Mouse (Mus musculus) ZHBTc4 (cell line): Measurements from ENCODE around the gene Tnc.
A peak's percentile ranks its signal among the peaks of the same experiment; 100 is the strongest.

Source experiments
- DNase-seq: peaks from one replicate; pipeline ENCODE4 v3.0.0-alpha.2; 2011; ENCODE audit warnings: low read depth, low spot score

The Tnc gene

GRCm38 (mm10) chr4:64046831-64047493 lies at the start of gene Tnc:
TSS of gene Tnc (minus strand) at chr4:64047015.
- DNase-seq: peak; percentile 56

DNA sequence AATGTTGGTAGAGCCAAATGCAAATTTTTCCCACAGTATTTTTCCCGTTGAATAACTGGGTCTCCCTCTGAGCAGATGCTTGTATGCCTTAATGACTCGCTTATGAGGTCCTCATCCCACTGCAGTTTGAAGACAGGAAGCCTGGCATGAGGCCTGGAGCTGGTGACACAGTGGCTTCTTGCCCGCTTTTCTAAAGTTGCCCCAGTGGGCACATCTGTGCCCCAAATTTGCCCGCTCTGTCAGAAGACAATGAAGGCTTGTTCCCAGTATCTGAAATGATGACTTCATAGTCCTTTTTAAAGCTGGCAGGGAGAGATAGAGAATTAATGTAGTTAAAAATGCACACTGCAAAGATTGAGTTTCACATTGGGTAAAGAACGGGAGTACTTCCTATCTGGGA lies 47.4 kb upstream of the Tnc start:
- no peak for DNase-seq

- DNase-seq: no peak
These were observed 46.0 kb upstream of the Tnc start for GRCm38 (mm10) chr4:64092857-64093256.

GRCm38 (mm10) chr4:64089378-64089777 lies 42.6 kb upstream of the Tnc start:
- no peak for DNase-seq

GRCm38 (mm10) chr4:64087675-64088074 lies 40.9 kb upstream of the Tnc start:
- DNase-seq: no peak

- DNase-seq: no peak
These were observed 39.3 kb upstream of the Tnc start for GRCm38 (mm10) chr4:64085993-64086567.

DNA sequence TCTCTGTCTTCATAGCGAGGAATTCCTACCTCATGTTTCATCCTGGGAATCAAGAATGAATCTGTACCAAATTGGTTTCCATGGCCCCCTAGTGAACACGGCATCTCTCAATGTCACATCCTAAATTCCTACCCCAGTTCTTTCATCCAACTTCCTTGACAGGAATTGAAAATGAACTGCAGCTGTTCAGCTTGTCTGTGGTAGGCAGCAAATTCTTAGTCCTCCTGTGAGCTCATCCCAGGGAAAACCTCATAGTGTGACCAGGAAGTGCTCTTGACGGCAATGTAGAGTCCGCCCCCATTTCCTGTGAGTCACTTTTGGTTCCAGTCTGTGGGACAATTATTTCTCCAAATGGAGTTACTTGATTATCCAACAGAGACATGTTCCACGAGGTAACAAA lies 37.0 kb upstream of the Tnc start:
- DNase-seq: no peak

DNA sequence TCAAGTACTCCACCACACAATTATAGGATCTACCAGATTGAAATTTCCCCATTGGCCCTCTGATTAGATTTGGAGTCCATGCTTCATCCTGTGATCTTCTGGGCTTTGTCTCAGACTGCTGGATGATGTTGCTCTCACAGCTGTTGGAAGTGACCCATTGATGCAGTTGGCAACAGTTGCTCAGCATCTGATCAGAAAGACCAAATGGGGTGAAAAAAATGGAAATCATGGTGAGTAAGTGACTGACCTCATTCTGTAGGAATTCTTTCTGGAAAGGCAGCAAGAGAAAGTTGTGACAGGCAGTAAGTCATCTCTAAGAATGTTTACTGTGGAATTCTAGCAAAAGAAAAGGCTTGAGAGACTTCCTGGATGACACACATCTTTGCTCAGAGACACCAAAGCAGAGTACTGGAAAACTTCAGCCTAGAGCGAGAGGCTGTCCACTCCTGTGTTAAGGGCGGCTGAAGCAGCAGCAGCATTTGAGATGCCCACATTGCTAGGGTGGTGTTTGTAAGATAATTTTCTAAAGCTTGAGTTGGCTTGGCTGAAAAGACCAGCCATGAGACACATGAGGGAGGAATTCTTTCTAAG lies 31.3 kb upstream of the Tnc start:
- DNase-seq: no peak

GRCm38 (mm10) chr4:64076349-64077025 lies 29.7 kb upstream of the Tnc start:
- DNase-seq: no peak

GRCm38 (mm10) chr4:64074725-64075124 lies 27.9 kb upstream of the Tnc start:
- no peak for DNase-seq

DNA sequence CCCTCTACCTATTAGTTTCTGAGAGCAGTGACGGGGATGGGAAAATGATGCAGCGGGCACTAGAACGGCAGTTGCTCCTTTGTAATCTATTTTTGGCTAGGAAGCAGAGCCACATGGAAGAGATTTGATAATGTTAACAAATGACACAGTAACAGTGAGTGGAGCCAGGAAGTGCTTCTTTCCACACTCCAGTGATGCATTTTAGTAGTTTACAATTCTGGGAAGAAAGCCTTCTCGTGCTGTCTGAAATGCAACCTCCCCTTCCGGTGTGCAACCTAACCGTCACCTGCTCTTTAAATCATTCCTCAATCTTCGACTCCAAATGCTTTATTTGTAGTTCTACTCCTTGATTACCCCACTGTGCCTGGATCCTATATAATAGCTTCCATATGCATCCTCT lies 20.6 kb upstream of the Tnc start:
- no peak for DNase-seq

- DNase-seq: peak; percentile 2
These were observed 18.5 kb upstream of the Tnc start for GRCm38 (mm10) chr4:64065266-64065665.

- DNase-seq: no peak
These were observed 12.0 kb upstream of the Tnc start for GRCm38 (mm10) chr4:64058856-64059231.

DNA sequence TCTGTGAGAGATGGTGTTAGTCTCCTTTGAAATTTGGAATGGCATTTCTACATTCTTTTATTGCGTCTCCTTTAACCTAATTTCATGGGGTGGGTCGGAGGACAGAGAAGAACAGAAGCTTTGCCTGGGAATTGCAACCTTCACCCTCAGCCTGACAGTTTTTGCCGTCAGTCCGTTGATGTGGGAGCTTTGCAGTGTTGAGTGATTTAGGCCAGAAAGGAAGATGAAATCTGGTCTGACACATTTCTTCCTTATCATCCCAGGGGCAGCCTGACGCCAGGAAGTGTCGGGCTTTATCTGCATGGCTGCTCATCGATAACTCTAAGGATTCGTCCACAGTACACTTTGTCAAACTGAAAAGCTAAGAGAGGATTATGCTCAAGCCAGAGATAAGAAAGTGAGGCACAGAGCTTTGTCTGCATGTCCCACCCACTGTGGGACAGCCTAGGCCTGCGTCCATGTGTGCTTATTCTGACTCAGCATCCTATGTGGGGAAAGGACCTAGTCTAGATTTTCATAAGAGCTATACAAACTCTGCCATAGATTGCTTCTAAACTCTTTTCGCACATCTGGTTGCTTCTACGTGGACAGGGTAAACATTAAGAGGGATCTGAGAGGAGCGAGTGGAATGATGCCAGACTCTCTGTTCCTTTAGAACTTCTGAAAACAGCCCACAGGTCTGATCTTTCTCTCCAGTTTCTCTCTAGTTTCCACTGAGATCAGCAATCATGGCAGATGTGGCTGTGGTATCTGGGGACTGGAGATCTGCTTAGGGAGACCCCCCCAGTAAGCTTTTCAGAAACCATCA lies 11.4 kb upstream of the Tnc start:
- no peak for DNase-seq

DNA sequence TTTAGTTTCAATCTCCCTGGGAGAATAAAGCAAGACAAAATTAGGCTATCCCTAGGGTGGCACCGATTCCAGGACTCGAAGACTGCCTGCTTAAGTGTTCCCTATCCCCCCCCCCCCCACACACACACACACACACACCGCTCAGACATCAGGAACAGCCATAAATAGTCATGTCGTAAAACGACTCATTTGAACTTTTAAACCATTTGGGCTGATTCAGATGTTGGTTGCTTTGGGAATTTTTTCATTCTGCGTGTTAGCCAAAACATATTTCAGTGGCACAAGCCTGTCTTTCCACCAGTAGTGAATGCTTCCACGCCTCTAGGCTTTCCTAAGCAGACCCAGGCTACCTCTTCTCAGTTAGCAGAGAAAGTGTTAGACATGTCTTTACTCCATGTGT lies 1.4 kb upstream of the Tnc start:
- DNase-seq: no peak

GRCm38 (mm10) chr4:64043893-64044292 lies 2.9 kb downstream of the Tnc start:
- no peak for DNase-seq

GRCm38 (mm10) chr4:64043371-64043770 lies 3.4 kb downstream of the Tnc start:
- no peak for DNase-seq

DNA sequence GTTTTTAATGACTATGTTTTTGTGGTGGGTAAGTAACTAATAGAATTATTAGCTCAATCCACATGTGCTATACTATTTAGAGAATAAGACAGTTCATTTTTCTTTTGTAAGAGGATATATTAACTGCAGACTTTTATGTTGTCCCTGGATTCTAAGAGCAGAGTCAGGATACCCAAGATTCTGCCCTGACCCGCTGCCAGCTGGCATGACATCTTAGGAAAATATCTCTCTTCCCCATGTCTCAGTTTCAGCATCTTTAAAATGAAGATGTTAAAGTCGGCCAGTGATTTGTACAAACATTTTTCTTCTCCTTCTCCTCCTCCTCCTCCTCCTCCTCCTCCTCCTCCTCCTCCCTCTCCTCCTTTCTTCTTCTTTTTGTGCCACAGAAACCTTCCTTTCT lies 7.7 kb downstream of the Tnc start:
- DNase-seq: no peak

DNA sequence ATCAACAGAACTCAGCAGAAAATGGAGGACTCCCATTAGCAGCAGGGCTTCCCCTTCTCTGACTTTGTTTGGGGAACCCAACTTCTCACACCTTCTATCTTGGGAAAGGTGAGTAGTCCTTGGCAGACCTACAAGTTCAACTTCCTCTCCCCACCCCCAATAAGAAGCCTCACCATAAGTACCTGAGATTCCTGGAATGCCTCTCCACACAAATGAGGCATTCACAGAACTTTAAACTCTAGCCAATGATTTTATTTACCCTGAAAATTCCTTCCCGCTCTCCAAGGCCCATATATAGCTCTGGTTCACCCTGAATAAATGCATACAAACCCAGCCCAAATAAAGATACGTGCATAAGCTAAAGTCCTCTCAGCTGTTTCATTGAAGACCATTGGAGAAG lies 9.3 kb downstream of the Tnc start:
- DNase-seq: no peak

DNA sequence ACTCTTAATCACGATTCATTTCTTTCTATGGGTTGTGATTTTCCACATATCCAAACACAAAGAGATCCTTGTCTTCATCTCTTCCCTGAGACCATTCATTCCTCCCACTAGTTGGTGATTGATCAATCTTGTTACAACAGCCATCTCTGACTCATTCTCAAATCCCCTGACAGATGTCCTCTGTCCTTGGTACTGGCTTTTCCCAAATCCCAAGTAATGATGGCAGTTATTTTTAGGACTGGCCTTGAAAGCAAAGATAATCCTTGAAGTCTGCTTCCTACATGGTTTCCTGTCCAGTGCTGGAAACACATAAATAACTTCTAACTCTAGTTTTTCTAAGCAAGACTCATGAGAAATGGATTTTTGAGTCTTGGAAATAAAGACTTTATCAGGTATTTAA lies 12.1 kb downstream of the Tnc start:
- no peak for DNase-seq

DNA sequence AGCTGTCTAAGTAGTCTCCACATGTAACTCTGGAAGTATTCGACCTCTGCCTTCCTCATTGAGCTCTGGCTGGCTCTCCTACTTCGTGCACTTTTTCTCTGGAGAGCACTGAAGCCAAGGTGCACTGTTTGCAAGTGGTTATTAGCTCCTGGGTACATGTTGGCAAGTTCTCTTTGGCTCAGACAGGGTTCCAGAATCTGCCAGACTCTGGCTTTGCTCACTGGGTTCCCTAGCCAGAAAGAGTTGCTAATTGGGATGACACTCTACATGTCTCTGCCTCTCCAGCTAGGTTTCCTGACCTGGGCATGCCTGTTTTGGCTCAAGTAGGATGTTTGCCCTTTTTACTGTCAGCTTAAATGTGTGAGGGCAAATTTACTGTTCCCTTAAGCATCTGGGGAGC lies 13.6 kb downstream of the Tnc start:
- DNase-seq: no peak

DNA sequence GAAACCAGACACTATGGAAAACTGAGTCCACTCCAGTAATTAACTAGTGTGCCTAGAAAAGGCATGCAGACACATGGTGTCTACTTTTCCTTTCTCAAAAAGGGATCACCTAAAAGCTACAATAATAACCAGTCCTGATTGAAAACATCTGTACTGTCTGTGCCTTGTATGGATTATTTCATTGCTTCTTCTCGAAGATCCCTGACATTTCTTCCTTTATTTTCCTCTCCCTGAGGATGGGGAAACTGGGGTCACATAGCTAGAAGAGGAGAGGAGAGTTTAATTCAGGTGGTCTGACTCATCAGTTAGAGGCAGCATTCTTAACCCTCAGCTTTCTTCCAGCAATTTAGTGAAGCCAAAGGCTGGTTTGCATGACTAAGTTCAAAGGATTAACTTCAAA lies 17.3 kb downstream of the Tnc start:
- no peak for DNase-seq
